Mouse (Mus musculus) hindbrain, embryonic 15.5 days (tissue): ENCODE measurements around the gene Lrrc52. TPM values are rescaled to one million over a fixed set of nuclear protein-coding genes. Genes with fewer than 3 reads are reported as not detected.

ENCODE experiments used
- ATAC-seq: fragments of 200-750 bp; cut with Nextera tagmentation; 2 replicates; pipeline ENCODE4 v1.8.0; 2017; ENCODE audit warnings: low read depth, moderate number of reproducible peaks, moderate TSS enrichment; ENCODE audit not compliant: low FRiP score
- H3K27ac ChIP-seq: fragments of 300-500 bp; sonication (generic); replicated peaks from 2 replicates; pipeline ENCODE4 v1.5.1; 2015; ENCODE audit warnings: mild to moderate bottlenecking, inconsistent platforms
- H3K27me3 ChIP-seq: fragments of 300-500 bp; sonication (generic); 2 replicates; pipeline ENCODE4 v1.6.1; 2015; ENCODE audit warnings: control low read depth, inconsistent platforms
- H3K36me3 ChIP-seq: fragments of 300-500 bp; sonication (generic); 2 replicates; pipeline ENCODE4 v1.6.1; 2015; ENCODE audit warnings: control low read depth, inconsistent platforms
- H3K4me1 ChIP-seq: fragments of 300-500 bp; sonication (generic); replicated peaks from 2 replicates; pipeline ENCODE4 v1.6.1; 2015; ENCODE audit warnings: control low read depth, inconsistent platforms
- H3K4me2 ChIP-seq: fragments of 300-500 bp; sonication (generic); 2 replicates; pipeline ENCODE4 v1.6.1; 2015; ENCODE audit warnings: moderate library complexity, mild to moderate bottlenecking, inconsistent platforms
- H3K4me3 ChIP-seq: fragments of 300-500 bp; sonication (generic); 2 replicates; pipeline ENCODE4 v1.5.1; 2015; ENCODE audit warnings: mild to moderate bottlenecking, inconsistent platforms
- H3K9ac ChIP-seq: fragments of 300-500 bp; sonication (generic); 2 replicates; pipeline ENCODE4 v1.6.1; 2015; ENCODE audit warnings: inconsistent platforms
- H3K9me3 ChIP-seq: fragments of 300-500 bp; sonication (generic); 2 replicates; pipeline ENCODE4 v1.6.1; 2016; ENCODE audit warnings: control low read depth, inconsistent platforms
- WGBS: fragments of 180-500 bp; shearing (Covaris S2); methylation state at CpG from one replicate; pipeline ENCODE4 v1.1.7; 2015; 5-methylcytosine and 5-hydroxymethylcytosine counted together
- polyA plus RNA-seq: library from polyadenylated mRNA; unstranded; fragments of >200 nt; fragmentation: Nextera tagmentation; extraction: Ambion mirVana; gene quantifications from 2 replicates; pipeline ENCODE4 v1.2.1, GENCODE M21; 2015

The Lrrc52 gene
- polyA plus RNA-seq, 1 experiment from 2014 or later, result not detected

GRCm38 (mm10) chr1:167467916-167468315, 1.3 kb upstream of the Lrrc52 start:
- Histone ChIP-seq H3K4me3 (no peak overlapping the region), H3K4me1 (peaks cover 7% of the 10 kb centered on the region; the same call in 1 of the 2 replicates), H3K9me3 (no peaks in the 10 kb centered on the region), H3K36me3 (no peaks in the 10 kb centered on the region), H3K4me2 (no peak overlapping the region), H3K27me3 (no peaks in the 10 kb centered on the region), H3K9ac (no peak overlapping the region), H3K27ac (no peak overlapping the region)
- no peak for ATAC-seq
- 51% methylated on average over 5 of the region's 5 CpGs for WGBS

DNA sequence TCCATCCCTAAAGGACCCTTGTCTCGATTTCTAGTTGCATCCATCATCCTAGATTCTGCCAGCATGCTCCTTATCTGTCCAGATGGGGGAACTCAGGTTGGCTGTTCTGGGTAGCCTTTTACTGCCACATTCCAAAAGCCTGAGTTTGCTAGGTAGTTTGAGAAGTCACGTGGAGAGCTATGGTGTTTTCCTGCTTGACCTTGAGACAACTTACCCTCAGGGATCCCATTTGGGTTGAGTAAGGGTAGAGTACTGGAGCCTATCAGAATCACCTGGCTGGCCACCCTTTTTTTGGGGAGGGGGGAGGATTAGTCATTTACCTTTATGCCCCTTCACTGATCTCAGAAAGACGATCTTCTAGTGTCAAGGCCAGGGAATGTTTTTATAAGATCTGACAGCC, 9.3 kb downstream of the Lrrc52 start:
- Histone ChIP-seq H3K4me1 (no peaks in the 10 kb centered on the region), H3K4me3 (no peak overlapping the region), H3K9me3 (no peaks in the 10 kb centered on the region), H3K4me2 (no peak overlapping the region), H3K27ac (no peak overlapping the region), H3K36me3 (no peaks in the 10 kb centered on the region), H3K9ac (no peak overlapping the region), H3K27me3 (no peaks in the 10 kb centered on the region)
- ATAC-seq, result no peak
- WGBS, result 85% methylated on average over 3 of the region's 3 CpGs

GRCm38 (mm10) chr1:167453048-167453447, 13.5 kb downstream of the Lrrc52 start:
- 90% methylated on average over 3 of the region's 3 CpGs for WGBS
- Histone ChIP-seq H3K4me3 (no peak overlapping the region), H3K4me1 (0 out of 2 replicates have a peak, but pooled peaks cover 9% of the 10 kb centered on the region), H3K9me3 (no peaks in the 10 kb centered on the region), H3K27me3 (no peaks in the 10 kb centered on the region), H3K9ac (no peak overlapping the region), H3K36me3 (no peaks in the 10 kb centered on the region), H3K27ac (no peak overlapping the region), H3K4me2 (no peak overlapping the region)
- no peak for ATAC-seq

GRCm38 (mm10) chr1:167452456-167452855, 14.1 kb downstream of the Lrrc52 start:
- no peak overlapping the region for H3K4me2 ChIP-seq
- H3K4me1 ChIP-seq, result 0 out of 2 replicates have a peak, but pooled peaks cover 9% of the 10 kb centered on the region
- 0 out of 2 replicates have a peak, but pooled peaks have one; percentile 51 for ATAC-seq
- no peaks in the 10 kb centered on the region for H3K9me3 ChIP-seq
- H3K4me3 ChIP-seq, result no peak overlapping the region
- no peak overlapping the region for H3K27ac ChIP-seq
- 68% methylated on average over 6 of the region's 6 CpGs for WGBS
- H3K36me3 ChIP-seq, result no peaks in the 10 kb centered on the region
- H3K9ac ChIP-seq, result no peak overlapping the region
- no peaks in the 10 kb centered on the region for H3K27me3 ChIP-seq

- Histone ChIP-seq H3K9me3 (no peaks in the 10 kb centered on the region), H3K27me3 (no peaks in the 10 kb centered on the region), H3K4me2 (no peak overlapping the region), H3K4me1 (0 out of 2 replicates have a peak, but pooled peaks cover 9% of the 10 kb centered on the region), H3K27ac (no peak overlapping the region), H3K9ac (no peak overlapping the region), H3K4me3 (no peak overlapping the region), H3K36me3 (no peaks in the 10 kb centered on the region)
- ATAC-seq, result no peak
- 25% methylated on average over 7 of the region's 7 CpGs for WGBS
Measured at GRCm38 (mm10) chr1:167448598-167448997, 18.0 kb downstream of the Lrrc52 start.

- WGBS, result 62% methylated on average over 6 of the region's 6 CpGs
Measured at GRCm38 (mm10) chr1:167448088-167448487, 18.5 kb downstream of the Lrrc52 start.

DNA sequence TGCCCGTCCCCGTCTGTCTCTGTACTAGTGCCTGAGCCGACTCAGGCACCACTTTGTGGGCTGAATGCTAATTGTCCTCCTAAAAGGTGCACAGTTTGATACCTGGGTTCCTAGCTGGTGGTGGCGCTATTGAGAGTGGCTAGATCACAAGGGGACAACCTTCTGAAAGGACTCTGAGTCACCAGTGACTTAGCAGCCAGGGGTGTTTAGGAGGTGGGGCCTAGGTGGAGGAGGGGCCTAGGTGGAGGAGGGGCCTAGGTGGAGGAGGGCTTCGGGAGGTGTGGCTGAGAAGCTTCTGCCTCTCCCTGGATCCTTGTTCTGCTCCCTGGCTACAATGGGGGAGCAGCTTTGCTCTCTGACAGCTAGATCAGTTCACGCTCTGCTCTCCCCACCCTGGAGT, 20.1 kb downstream of the Lrrc52 start:
- Histone ChIP-seq H3K4me3 (no peak overlapping the region), H3K4me2 (no peak overlapping the region), H3K27me3 (no peaks in the 10 kb centered on the region), H3K36me3 (no peaks in the 10 kb centered on the region), H3K27ac (no peak overlapping the region), H3K9ac (no peak overlapping the region), H3K4me1 (0 out of 2 replicates have a peak, but pooled peaks cover 9% of the 10 kb centered on the region), H3K9me3 (no peaks in the 10 kb centered on the region)
- no peak for ATAC-seq
- WGBS, result 75% methylated on average over 6 of the region's 6 CpGs

More at GRCm38 (mm10) chr1:167448088-167448487, 18.5 kb downstream of the Lrrc52 start:
- Histone ChIP-seq H3K9me3 (no peaks in the 10 kb centered on the region), H3K36me3 (no peaks in the 10 kb centered on the region), H3K27me3 (no peaks in the 10 kb centered on the region), H3K4me2 (no peak overlapping the region), H3K4me1 (0 out of 2 replicates have a peak, but pooled peaks cover 9% of the 10 kb centered on the region), H3K9ac (no peak overlapping the region), H3K4me3 (no peak overlapping the region), H3K27ac (no peak overlapping the region)
- no peak for ATAC-seq

DNA sequence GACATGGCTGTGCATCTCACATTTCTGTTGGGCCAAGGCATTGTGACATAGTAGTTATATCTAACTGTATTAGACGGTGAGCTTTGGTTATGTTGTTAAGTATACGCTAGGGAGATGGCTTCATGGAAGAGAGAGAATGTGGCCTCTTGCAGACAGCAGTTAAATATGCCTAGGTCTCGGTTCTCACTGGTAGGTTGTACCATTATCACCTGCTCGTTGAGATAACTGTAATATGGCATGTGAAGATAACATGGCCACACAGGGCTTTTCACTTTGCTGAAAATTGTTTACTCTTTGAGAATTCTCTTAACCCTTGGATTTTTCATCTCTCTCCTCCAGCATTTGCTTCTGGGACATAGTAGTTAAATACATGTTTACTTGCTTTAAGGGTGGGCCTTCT, 21.4 kb downstream of the Lrrc52 start:
- 90% methylated on average over 4 of the region's 4 CpGs for WGBS
- H3K27me3 ChIP-seq, result no peaks in the 10 kb centered on the region
- no peak overlapping the region for H3K27ac ChIP-seq
- no peak overlapping the region for H3K9ac ChIP-seq
- H3K9me3 ChIP-seq, result no peaks in the 10 kb centered on the region
- no peak overlapping the region for H3K4me2 ChIP-seq
- no peaks in the 10 kb centered on the region for H3K36me3 ChIP-seq
- no peak for ATAC-seq
- H3K4me3 ChIP-seq, result no peak overlapping the region
- H3K4me1 ChIP-seq, result 0 out of 2 replicates have a peak, but pooled peaks cover 9% of the 10 kb centered on the region

DNA sequence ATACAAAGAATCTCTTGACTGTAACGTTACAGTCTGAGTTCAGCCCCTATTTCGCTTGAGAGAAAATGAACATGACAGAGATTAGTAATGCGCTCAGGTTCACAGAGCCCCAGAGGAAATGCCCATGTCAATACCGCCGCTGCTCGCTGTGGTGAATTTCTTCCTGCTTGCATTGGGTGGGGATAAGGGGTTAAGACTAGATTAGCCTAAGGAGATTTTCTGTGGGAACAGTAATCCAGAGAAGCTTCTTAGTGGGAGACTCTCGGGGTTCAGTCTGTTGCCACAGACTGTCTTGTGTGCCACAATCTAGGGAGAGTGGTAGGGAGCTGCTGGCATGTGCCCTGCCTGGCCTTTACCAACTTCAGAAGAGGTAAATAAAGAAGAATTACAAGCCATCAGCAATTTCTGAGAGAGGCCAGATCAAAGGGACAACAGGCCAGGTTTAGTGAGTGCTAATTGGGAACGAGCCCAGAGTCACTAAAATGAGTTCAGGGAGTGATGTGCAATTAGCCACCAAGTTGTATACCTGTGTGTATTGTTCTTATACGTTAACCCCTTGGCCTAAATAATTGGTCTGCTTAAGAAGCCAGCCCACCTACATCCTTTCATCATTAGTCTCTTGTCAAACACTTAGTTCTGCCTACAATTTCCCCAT, 28.2 kb downstream of the Lrrc52 start:
- no peak for ATAC-seq
- WGBS, result 71% methylated on average over 9 of the region's 9 CpGs
- no peak overlapping the region for H3K9ac ChIP-seq

GRCm38 (mm10) chr1:167437091-167437490, 29.5 kb downstream of the Lrrc52 start:
- H3K9me3 ChIP-seq, result no peaks in the 10 kb centered on the region
- H3K36me3 ChIP-seq, result no peaks in the 10 kb centered on the region
- H3K27ac ChIP-seq, result no peak overlapping the region
- H3K4me3 ChIP-seq, result no peak overlapping the region
- H3K27me3 ChIP-seq, result no peaks in the 10 kb centered on the region
- 83% methylated on average over 7 of the region's 7 CpGs for WGBS
- H3K4me2 ChIP-seq, result no peak overlapping the region
- no peaks in the 10 kb centered on the region for H3K4me1 ChIP-seq
- ATAC-seq, result no peak
- no peak overlapping the region for H3K9ac ChIP-seq

More for the DNA sequence above, 28.2 kb downstream of the Lrrc52 start:
- Histone ChIP-seq H3K4me3 (no peak overlapping the region), H3K9me3 (no peaks in the 10 kb centered on the region), H3K36me3 (no peaks in the 10 kb centered on the region), H3K27ac (no peak overlapping the region), H3K27me3 (no peaks in the 10 kb centered on the region), H3K4me2 (no peak overlapping the region), H3K4me1 (no peaks in the 10 kb centered on the region)

DNA sequence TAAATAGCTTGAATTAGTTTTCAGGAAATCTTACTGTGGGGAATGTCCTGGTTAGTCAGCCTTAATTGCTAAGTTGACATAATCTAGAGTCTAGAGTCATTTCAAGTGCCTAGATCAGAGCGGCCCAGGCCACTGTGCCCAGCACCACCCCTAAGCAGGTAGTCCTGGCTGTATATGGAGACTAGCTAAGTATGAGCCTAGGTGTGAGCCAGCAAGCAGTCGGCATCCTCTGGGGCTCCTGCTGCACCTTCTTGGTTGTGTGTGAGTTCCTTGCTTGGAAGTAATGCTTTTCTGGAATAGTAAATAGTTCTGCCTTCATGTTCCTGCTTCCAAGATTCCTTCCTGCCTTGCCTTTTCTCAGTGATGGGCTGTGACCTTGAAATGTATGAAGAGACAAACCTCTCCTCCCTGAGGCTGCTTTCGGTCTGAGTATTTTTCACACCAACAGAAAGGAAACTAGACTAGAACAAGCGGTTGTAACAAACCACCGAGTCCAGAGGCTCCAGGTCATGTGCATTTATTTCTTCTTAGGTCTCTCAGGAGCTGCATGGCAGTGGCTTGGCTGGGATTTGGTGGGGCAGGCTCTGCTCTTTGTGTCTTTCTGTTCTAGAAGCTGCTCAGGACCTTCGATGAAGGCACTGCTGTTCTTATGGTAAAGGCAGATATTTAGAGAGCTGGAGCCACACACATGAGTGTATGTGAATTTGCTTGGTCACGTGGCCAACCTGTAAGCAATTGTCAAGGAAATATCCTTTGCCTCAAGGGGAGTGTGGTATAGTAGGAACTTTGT, 30.2 kb downstream of the Lrrc52 start:
- no peak for ATAC-seq
- H3K4me2 ChIP-seq, result no peak overlapping the region
- H3K9me3 ChIP-seq, result no peaks in the 10 kb centered on the region
- WGBS, result 89% methylated on average over 7 of the region's 7 CpGs
- H3K36me3 ChIP-seq, result no peaks in the 10 kb centered on the region
- H3K27ac ChIP-seq, result no peak overlapping the region
- no peaks in the 10 kb centered on the region for H3K27me3 ChIP-seq
- H3K4me3 ChIP-seq, result no peak overlapping the region
- H3K4me1 ChIP-seq, result no peaks in the 10 kb centered on the region
- no peak overlapping the region for H3K9ac ChIP-seq

- no peak overlapping the region for H3K27ac ChIP-seq
- no peak overlapping the region for H3K4me2 ChIP-seq
- no peak overlapping the region for H3K4me3 ChIP-seq
- no peaks in the 10 kb centered on the region for H3K36me3 ChIP-seq
- no peaks in the 10 kb centered on the region for H3K9me3 ChIP-seq
- H3K9ac ChIP-seq, result no peak overlapping the region
- H3K27me3 ChIP-seq, result 0 out of 2 replicates have a peak, but pooled peaks cover 5% of the 10 kb centered on the region
- no peaks in the 10 kb centered on the region for H3K4me1 ChIP-seq
- no peak for ATAC-seq
- WGBS, result 90% methylated on average over 4 of the region's 4 CpGs
Measured at GRCm38 (mm10) chr1:167434931-167435330, 31.6 kb downstream of the Lrrc52 start.
